Mouse (Mus musculus) gastrocnemius, adult 8-10 months (tissue): ENCODE measurements at regions not wholly inside any gene's neighbourhood (a gene's known extent, or its start where the extent isn't known, plus 50 kb on each side); places are given as distances from the start of the nearest gene placed in this dataset.

Source experiments
- DNase-seq, 2 experiments: peaks; one replicate each; pipeline ENCODE4 v3.0.0; 2022; ENCODE audit warnings: low spot score in 2 of 2

DNA sequence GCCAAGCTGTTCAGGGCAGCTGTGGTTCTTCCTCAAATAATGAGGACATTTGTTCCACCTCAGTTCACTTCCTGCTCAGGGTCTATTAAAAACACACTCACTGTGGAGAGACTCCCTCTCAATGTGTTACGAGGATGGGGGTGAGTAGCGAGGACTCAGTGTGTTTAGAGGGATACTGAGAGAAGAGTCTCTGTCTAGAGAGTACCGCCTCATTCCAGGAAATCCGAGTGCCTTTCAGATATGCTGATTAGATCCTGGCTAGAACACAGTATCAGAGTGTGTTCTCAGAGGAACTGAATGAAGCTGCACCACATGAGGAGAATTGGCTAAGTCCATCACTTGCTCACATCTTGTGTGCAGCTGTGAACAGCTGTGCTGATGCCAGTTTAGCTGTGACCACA lies 197.0 kb upstream of the Adamts9 start:
- no peak for DNase-seq

DNA sequence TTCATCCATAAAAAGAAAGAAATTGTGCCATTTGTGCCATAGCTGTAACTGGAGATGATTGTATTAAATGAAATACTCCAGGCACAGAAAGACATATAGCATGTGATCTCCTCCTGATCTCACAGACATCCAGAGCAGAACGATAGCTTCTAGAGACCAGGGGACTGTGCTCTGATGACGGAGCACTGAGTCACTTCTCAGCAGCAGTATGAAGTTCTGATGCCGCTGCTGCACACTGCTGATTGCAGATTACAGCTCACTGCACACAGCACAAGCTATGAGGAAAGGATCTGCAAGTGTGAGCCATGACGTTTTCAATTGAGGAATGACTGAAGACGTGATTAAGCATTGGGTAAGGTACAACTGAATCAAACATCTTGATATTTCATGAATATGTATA lies 190.6 kb upstream of the Adamts9 start:
- DNase-seq, result no peak

DNA sequence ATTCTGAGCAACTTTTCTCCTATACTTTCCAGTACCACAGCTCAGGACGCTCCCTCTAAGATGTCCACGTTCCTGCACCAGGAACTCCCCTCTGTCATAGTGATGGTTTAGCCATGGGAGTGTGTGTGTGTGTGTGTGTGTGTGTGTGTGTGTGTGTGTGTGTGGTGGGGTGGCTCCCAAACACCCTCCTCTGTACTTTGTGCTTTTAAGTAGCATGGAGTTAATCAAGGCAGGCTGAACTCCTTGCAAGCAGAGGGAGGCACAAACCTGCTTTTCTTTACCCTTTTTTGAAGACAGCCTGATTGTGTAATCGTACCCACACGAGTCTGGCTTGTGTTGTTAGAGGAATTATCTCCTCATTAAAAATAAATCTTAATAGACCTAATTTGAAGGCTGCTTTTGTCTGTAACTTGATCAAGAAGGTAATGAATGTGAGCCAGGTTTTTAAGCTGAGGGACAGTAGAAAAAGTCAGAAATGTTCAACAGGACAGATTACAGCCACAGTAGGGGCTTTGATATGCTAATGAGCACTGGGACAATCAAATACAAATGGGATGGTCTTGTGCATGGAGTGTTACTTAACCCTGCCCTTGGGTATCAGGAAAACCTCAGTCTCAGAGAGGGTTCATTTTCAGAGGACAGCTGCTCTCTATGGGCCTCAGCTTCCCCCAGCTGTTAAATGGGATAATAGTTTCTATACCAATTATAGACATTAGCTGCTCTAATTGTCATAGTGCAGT lies 187.8 kb upstream of the Adamts9 start:
- DNase-seq, result no peak

DNA sequence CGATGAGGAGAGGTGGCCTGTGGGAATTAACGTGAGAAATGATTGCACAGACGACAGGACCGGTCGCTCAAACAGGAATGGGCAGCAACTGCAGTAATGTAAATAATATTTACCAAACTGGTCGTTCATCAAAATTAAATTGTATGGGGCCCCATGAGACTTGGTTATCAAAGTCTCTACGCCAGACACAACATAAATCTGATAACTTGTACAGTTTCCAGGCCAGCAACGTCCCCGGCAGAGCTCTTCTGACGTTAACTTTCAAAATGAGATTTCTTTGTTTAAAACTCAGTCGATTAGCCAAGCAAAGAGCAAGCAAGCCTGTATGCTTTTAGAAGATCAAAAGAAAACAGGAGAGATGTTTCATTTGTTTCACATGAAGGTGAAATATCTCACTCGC lies 176.2 kb upstream of the Adamts9 start:
- DNase-seq, result no peak

DNA sequence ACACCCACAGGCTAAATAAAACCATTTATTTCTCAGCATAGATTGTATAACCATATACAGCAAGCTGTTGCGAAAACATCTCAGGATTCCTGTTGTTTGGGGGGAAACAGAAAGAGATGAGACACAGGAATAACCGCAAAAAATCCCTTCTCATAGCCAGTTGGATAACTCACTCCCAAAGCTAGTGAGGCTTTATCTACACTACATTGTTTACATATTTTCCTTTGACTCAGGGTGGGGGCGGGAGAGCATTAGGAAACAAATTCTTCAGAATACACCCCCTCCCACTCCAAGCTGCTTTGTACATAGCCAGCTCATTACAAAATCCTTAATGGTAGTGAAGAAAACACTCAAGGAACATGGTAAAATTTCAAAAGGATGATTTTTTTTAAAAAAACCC lies 170.1 kb upstream of the Adamts9 start:
- no peak for DNase-seq

DNA sequence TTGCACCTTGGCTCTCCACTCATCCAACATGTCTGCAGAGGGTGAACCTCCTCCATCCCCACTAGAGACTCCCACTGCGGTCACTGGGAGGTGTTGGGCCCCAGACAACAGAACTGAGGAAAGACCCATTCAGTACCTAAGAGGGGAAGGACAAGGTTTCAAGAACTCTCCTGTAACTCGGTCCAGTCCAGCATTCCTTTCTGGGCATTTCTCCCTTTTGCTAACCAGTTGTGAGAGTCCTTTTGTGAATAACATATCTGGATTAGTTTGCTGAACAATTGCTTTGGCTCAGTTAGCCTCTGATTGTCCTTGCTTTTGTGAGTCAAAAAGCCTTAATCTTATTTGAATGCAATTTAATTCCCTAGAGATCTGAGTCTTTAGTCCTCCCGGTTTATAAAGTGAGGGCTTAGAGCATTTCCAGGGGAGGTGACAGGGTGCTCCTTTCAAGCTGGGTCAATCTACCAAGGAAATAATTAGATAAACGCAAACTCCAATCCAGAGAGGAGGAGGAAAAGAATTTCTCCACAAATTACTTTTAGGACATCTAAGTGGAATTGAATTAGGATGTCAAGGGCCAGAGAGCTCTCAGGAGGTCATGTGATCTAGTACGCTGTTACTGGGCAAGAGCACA lies 151.6 kb upstream of the Adamts9 start:
- no peak for DNase-seq

DNA sequence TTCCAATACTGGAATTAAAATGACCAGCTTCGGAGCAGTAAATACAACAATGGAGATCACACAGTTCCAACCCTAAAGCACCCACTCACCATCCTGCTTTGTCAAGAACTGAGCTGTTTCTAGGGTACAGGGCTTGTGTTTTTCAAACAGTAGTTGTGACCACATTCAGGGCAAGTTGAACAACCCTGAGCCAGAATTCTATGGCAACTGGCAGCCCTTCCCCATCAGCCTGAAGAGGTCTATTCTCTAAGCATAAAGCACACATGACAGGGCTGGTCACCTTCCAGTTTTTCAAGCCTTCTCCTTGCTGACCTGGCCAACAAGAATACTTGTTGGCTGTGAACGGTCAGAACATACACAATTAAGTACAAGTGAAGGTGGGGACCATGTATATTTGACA lies 150.5 kb upstream of the Adamts9 start:
- DNase-seq, result no peak

DNA sequence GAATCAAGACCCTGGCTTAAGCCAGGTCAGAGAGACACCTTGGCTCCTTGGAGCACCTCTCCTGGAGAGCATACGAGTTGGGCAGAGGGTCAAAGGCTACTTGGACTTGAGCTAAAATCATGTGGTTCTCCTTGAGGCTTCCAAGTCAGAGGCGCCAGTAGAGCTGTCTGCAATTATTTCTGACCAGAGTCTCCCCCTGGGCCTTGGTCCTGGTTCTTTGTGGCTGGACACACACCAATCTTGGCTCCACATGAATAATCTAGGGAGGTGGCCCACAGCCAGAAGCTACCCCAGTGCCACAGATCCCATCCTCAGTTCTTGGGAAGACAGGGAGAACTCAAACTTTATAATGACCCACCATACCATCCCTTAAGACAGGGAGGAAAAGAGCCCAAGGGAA lies 144.0 kb upstream of the Adamts9 start:
- DNase-seq, result no peak

DNA sequence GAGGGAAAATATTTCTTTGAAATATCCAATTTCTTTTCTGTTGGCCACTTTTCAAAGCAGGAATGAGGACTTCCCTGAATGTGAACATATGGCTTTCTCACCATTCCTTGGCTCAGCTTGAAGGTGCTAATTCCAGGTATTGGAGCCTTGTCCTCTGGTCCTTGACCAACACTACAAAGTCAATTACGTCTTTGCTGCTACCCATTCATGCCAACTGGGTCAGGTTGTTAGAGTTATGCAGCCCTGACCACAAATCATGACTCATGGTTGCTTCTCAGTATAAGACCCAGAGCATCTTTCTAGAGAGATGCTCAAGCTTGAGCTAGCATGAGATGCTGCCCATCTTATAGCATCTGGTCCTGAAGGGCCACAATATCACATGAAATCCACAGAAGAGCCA lies 141.0 kb upstream of the Adamts9 start:
- DNase-seq, result no peak

DNA sequence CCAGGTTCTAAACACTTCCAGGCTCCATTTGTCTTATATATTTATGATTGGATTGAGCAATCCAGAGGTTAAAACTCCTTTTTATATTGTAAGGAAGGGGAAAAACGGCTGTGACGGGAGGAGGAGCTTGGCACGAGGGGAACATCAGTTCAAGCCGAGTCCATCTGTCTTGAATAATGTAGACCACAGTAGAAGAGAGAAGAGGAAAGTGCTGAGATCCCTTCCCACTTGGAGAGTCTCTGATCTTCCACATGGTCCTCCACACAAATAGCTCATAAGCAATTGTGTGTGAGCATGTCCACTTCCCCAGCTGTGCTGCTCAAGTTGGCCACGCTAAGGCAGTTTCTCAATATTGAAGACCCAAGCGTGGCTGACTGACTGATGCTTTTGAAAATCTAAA lies 140.4 kb upstream of the Adamts9 start:
- DNase-seq, result no peak

DNA sequence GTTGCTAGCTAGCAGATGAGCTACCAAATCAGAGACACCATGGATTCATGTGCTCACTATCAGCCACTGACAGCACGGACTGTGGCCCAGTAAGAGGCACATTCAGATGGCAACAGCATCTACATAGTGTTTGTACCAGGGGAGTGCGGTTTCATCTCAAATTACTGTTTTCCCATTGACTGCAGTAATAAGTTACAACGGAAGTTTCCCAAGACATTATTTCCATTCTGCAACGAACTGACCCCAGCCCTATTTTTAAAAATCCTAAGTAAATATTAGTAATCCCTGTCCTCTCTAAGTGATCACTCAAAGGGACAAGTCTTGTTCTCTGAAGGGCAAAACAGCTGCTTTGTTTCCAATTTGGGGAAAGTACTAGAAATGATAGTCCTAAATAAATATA lies 138.9 kb upstream of the Adamts9 start:
- DNase-seq, result no peak

DNA sequence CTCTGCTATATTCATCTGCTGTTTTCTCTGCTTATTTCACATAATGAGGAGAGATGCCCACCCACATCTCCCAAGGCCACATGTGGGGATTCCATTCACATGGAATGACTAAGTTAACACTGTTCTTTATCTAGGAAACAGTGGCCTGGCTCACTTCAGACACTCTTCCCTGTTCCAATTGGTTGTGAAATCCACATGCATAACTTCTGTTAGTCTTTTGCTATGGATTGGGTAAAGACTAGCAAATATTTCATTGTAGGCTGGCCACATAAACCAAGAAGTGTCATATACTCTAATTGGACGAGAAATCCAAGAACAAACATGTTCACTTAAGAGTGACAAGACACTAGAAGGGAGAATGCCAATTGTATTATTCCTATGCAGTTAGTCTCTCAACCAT lies 133.4 kb upstream of the Adamts9 start:
- DNase-seq, result no peak

DNA sequence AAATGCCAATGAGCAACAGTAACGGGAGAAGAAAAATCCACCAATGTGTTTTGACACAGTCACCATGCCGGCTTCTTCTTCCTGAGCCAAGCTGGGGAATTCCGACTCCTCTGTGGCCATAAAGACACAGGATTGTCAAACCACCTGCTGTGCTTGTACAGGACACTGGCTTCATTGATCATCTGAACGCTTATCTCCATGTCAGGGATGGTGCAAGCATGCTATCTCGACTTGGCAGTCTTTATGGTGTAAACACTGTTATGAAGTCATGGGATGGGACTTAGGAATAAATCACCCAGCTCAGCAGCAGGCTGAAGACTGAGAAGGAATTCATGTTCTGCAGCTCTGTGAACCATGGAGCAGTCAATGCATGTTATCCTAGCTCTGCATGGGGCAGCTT lies 132.6 kb upstream of the Adamts9 start:
- DNase-seq, result no peak

DNA sequence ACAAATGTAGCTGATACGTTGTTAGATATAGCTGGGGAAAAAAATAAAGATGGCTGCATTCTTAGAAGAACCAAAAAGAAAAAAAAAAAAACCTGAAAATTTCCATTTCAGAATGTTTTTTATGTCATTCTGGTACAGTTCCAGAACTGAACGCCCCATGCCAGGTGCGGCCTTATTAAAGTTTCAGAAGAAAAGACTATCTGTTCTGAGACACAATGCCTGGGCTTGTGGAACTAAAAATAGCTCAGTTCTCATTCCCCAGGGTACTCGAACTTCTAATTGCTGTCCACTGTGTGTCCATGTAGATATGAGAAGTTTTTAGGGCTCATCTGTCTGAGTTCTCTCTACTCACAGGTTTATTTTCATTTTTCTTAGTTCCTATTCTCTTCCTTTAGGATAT lies 131.7 kb upstream of the Adamts9 start:
- no peak for DNase-seq

DNA sequence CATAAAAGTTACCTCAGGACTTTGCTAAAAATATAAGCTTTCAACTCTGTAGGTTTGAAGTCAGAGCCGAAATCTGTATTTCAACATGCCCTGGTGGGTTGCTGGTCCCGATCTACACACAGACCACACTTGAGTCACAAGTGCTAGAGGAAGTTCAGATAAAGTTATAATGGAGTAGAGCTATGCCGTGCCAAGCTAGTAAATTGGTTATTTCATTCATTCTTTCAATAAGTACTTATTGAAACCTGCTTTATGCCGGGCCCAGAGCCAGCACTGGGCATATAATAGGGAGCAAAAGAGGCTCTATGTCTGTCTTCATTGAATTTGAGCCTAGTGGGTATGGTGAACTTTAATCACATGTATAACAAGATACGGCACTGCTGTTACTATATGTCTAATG lies 127.6 kb upstream of the Adamts9 start:
- DNase-seq, result no peak

DNA sequence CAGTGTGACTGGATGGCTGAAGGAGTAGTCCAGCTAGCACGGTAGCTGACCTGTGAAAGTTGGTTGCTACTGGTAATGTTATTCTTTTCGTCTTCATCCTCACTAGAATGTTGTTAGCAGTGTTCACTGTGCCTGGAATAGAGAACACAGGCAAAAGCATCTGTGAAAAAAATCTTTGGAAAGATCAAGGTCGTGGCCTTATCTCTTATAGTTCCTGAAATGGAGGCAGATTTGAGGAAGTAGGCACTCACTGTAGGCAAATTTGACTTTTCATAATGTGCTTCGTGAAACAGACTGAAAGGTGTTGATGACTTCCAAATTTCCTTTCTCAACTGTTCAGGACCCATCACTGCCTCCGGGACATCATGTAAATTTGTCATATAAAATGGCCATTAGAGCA lies 124.5 kb upstream of the Adamts9 start:
- no peak for DNase-seq

DNA sequence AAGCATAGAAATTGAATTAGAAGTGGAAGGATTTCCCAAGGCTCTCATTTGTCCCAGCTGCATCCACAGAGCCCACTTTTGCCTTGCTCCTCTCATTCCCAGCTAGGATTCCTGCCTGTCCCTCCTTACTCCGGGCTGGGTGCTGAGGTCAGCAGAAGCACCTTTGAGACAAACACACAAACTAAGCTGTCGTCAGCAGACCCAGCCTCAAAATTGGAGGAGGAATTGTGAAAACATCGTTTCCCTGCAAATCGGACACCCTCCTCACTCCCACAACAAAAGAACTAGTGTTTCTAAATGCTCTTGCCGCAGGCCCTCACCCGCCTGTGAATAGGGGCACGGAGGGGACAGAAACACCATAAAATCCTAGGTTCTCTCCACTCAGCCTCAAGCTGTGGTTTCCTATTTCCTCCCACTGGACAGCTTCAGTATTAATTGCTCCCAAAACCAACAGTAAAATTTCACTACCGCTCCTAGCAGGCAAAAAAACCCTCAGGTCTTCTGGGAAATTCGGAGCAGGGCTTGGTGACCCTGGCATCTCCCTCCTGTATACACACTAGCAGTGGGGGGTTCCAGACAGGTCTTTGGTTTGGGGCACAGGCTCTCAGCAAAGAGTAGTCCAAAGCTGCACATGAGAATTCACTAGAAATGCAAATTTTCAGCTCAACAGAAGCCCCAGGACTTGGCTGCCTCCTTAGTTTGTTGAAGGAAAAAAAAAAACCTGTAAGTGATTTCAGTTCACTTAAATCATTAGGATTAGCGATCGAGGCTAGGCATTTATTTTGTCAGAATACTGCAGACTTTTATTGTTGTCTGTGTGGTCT lies 123.5 kb upstream of the Adamts9 start:
- DNase-seq, result no peak

DNA sequence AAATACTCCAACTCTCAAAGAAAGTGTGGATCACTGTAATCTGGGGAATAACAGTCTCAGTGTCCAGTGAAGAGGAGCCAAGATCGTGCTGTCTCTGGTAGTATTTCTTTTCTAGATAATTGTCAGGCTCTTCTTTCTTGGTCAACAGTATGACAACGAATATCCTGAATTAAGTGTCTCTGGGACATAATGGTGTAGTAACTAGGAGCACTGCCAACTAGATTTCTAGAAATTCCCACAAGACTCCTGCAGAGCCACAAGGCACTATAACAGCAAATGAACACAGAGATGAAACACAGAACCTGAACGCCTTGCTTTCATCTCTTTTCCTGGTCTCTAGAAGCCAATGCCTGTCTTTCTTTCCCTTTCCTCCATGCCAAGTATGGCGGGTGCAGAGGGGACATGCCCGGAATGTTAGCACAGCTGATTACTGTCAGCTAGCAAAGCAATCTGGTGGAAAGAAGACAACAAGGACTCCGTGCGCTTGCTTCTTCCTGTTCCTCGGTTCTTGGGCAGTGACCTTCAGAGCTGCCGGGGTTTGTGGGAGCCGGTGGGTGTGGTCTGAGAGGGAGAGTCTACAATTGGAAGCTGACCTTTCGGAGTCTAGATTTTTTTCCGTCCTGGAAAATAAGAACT lies 122.7 kb upstream of the Adamts9 start:
- DNase-seq, result peak; percentile 7 to 24

DNA sequence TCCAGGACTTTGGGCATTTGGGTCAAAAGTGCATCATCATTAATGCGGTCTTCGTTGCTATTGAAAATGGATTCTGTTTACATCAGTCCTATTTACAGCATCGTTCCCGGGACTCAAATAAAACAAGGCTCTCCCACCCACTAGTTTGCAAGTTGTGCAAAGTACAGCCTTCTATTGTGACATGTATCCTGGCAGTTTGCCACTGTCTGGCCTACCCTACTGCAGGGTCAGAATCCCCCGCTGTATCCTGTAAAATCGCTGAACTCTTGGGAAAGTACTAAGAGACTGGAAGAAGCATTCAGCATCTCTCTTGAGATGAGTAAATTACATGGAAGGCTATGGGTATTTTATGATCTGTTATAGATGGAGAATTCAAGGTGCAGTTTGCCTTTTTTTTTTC lies 122.1 kb upstream of the Adamts9 start:
- no peak for DNase-seq

DNA sequence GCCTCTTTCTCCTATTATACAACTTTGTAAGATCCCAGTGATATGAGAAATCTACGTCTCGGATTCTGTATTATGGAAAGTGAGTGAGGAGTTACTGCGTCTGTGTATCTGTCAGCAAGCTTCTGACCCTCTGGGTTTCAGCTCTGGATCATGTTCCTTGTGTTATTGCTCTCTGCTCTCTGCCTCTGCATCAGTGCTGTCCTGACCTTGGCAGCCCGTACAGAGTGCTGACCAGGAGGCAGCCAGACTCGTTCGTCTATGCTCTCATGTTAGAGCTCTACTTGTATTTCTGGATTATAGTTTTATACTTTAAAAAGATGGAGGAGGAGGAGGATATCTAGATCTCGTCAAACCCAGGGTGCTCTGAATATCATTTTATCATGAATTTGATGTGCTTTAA lies 121.1 kb upstream of the Adamts9 start:
- no peak for DNase-seq

DNA sequence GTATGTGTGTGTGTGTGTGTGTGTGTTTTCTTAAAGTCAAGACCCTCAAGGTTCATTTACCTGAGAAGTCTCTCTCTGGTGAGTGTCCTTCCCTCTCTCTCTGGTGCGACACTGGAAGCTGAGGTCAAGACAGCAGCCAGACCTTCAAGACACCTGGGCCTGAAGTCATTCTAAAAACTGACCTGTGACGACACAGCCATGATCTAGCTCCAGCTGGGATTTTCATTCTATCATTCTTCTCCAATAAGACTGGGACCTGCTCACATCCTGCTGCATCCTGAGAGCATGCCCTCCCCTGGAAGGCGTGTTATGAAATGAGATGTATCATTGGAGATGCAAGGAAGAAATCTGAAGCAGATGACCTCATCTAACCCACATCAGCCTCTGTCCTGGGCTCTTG lies 118.4 kb upstream of the Adamts9 start:
- no peak for DNase-seq

DNA sequence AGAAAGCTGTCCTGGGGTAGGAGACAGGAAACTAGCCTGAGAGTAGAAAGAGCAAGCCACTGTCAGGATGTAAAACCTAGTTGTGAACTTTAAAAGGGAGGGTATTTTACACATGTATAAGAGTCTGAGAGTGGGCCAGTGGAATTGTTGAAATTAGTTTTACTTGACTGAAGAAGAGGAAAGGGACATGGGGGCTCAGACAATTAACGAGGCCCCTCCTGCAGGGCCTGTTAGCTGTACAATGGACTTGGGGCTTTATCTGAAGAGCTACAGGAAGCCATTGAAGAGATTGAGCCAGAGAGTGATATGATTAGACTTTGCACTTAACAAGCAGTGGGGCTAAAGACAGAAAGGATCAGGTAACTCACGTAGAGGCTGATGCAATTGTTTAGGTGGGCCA lies 102.2 kb upstream of the Adamts9 start:
- no peak for DNase-seq
